Mouse (Mus musculus) ovary, postnatal 36 days (tissue): ENCODE results near the gene Ppp1r16b.

Experiments used
- DNase-seq: peaks from one replicate; pipeline ENCODE4 v3.0.0; 2022; ENCODE audit warnings: low spot score, mixed read lengths

Gene Ppp1r16b

DNA sequence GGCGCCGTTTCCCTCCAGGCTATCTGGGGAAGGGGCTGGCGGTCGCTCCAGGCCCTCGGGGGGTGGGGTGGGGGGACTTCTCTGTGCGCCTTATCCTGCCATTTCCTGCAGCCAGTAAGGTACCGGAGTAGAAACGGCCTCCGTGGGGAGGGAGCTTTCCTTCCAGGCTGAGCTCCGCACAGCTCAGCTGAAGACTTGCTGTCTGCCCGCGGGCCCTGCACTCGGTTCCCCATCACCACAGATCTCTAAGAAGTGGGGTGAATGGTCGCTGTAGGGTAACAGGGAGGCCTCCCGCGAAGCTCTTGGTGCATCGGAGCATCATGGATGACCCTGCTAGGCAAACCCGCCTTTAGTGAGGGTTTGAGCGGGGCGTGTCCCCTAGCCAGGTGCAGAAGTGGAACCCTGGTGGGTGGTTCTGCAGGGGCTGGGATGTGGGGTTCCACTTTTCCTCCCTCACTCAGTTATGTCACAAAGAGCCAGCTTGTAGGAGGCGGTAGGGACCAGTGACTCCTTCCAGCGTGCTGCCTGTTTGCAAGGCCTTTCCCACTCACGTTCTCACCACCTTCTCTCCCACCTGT lies 3.3 kb downstream of the Ppp1r16b start:
- no peak for DNase-seq

DNA sequence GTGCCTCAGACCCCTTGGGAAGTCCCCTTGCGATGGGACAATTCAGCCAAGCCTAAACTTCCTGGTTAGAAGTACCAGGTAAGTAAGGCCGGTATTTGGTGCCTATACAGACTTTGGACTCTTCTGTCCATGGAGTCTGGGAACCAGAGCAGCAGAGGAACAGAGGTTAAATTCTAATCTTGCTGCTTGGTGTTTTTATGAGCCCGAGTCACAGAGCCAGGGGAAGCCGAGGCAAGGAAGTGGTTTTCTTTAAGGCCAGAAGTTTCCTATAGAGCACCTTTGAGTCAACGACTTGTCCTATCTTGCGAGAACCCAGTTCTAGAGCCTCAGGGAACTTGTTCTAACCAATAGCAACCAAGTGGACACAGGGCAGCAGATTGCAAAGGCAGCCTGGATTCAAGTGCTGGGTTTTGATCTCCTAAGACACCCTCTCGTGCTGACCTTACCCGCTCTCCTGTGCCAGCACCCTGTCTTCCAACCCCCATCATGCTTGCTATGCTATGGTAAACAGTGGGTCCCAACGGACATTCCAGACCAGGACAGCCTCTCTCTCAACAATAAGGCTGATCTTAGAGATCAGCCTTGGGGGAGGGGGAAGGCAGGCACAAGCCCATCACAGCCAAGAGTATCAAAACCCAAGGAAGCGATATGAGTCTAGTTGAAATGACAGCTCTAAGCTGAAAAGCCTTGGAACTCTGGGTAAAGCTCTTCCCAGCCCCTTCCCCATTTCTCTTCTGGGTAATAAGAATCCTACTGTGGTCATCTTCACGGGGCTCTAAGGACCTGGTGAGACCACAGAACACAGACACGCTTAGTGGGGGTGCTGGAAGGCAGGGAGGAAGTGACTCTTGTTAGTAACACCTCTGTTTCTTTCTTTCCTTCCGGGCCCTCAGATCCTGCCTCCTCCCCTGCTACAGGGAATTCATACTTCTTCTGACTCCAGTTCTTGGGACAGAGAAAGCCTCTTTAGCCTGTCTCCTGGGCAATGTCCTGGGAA lies 4.3 kb downstream of the Ppp1r16b start:
- DNase-seq = no peak

DNA sequence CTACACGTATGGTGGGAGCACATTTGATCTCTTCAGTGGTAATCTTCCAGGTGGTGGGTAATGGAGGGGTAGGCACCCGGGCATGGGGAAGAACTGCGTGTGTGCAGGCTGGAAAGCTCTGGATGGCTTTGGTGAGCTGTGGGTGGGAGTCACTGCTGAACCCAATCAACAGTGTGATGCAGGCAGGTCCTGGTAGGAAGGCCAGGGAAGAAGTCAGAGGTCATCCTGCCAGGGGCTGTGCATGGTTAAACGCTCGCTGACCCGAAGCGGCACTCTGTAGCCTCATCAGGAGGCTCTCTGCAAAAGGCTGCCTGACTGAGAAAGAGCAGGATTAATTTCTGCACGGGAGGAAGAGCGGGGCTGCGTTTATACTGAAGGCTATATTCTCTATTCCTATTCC lies 5.4 kb downstream of the Ppp1r16b start:
- no peak for DNase-seq

DNA sequence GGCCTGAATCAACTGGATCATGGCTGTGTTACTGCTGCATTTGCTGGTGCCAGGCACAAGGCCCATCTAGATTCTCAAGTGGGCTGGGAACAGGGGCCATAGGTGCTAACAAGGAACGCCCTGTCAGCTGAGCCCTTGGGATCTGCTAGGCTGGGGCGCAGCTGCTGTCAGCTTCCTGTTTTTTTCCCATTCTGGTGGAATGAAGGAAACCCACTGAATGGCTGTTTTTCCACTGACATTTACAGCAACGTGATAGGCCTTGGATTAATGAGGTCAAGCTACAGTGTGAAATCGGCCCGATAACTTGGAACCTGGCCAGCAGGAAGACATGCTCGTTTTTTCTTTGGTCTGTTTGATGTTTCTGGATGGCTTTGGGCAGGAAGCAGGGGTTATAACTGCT lies 7.6 kb downstream of the Ppp1r16b start:
- peak; percentile 47 for DNase-seq

DNA sequence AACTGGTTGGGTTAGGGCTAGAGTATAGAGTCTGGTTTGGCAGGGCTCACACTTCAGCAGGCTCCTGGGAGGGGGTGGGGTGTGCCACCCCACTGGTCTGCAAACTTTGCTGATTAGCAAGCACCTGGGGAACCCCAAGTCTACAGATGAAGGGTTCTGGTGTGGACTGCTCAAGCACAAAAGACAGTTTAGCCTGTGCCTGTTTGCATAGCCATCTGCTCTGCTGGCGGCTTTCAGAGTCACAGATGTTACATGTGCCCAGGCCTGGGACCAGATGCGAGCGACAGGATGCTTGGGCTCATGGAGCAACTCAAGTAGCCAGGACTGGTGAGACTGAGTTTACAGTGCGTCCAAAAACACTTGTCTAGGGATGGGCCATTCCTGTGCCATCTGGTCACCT lies 8.3 kb downstream of the Ppp1r16b start:
- DNase-seq = no peak

DNA sequence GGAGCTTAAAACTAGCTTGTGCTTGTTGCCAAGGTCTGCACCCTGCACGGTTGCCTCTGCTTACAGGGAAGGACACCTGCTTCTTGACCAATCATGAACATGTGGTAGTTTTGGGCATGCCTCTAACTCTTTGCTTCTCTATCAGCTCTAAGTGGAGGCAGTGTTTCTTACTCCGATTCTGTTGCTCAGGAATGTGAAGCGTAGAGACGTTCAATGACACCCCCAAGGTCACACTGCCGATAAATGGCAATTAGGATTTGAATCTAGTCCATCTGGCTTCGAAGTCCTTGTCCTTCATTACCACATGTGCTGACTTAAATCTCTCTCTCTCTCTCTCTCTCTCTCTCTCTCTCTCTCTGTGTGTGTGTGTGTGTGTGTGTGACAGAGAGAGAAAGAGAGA lies 8.9 kb downstream of the Ppp1r16b start:
- no peak for DNase-seq

DNA sequence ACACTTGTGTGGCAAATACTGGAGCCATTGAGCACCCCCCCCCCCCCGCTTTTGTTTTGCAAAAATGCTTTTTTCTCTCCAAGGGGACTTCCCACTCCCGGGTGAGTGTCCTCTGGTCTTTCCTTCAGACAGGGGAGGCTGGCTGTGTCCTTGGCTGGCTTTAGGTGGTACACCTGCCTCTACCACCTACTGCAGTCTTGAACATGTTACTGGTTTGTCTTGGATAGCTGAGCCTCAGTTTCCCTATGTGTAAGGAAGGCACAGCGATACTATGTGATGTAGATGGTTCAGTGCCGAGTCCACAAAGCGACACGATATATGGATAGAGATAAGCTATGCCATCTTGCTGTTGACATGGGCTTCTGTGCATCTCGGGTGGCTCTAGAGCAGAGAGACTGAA lies 9.6 kb downstream of the Ppp1r16b start:
- no peak for DNase-seq

DNA sequence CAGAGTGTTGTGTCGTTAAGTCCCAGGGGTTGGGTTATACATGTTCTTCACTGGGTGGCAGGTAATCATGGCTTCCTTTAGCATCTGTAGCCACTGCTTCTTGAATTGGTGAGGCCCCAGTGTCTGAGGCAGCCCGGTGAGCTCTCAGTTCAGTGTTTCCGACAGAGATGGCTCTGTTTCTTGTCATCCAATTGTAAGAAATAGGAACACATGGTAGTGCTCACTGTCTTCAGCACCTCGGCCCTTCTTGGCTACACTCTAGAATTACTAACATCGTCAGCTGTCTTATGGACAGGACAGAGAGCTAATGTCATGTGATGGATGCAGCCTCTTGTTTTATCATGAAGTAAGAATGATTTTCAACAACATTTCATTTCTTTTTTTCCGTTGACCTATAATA lies 10.0 kb downstream of the Ppp1r16b start:
- no peak for DNase-seq

DNA sequence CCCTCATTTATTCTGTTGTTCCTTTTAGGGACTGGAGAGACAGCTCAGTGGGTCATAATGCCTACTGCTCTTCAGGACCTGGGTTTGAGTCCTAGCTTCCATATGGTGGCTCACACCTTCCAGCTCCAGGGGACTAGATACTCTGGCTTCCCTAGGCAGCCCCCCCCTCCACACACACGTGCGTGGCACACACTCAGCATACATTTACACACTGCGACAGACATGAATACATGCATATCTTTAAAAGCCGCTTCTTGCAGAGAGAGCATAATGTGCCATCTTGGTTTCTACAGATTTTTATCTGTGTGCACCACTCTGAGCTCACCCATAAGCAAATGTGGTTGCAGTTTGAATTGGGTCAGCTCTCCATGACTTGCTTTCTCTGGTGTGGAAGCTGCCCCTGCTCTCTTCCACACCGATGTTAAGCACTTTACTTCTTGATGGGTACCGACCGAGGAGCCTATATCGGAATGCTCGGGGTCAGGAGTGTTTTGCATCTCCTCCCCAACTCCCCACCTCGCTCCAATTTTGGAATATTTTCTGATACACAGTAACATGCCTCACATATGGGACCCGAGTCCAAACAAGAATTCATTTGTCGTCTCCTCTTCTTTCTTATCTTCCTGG lies 10.8 kb downstream of the Ppp1r16b start:
- no peak for DNase-seq

DNA sequence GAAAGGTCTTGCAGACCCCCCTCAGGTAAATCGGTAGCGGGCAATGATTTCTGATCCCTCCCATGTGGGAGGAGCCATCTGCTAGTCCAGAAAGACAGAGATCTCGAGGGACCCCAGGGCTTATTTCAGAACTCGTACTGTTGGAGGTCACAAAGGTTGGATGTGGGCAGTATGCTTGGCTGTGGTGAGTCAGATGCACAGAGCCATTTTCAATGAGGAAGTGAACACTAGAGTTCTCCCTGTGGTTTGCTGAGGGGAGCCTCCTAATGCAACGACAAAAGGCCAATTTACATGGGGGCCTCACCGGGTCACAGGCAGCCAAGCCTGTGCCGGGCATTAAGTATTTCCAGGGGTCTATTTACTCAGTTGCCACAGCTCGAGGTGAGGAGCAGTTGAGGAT lies 12.7 kb downstream of the Ppp1r16b start:
- no peak for DNase-seq

DNA sequence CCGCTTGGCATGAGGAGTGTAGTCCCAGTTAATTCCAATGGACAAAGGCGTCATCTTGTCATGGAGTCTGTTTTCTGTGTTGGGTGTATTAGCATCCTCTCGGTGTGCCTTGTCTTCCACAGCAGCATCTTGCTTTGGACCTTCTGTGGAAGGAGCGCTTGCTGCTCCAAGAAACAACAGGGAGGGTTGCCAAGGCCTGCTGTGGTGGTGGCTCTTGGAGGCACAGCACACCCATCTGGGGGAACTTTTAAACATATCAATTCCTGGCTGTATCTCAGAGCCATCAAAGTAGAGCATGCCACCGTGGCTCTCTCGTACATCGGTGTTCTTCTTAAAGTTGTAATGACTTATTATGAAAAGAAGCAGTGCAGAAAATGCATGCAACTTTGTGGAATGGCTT lies 13.9 kb downstream of the Ppp1r16b start:
- no peak for DNase-seq

DNA sequence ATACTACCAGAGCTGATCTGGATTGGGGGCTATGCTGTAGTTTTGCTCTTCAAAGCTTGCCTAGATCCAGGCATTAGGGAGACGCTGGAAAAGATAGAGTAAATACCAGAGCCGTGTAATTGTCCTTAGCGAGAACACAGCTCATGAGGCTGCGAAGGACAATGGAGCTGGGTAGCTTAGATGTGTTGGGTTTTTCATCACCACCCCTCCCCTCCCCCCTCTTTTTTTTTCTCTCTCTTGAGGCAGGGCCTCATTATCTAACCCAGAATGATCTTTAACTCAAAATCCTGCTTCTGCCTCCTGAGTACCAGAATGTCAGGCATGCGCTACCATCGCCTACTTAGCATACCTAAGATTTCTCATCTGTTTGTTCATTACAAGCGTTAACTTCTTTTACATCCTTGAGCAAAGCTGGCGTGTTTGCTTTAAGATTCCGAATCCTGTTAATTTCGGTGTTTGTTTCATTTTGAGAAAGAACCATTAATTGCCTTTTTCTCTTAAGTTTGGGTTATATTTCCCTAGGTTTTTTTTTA lies 15.2 kb downstream of the Ppp1r16b start:
- no peak for DNase-seq

DNA sequence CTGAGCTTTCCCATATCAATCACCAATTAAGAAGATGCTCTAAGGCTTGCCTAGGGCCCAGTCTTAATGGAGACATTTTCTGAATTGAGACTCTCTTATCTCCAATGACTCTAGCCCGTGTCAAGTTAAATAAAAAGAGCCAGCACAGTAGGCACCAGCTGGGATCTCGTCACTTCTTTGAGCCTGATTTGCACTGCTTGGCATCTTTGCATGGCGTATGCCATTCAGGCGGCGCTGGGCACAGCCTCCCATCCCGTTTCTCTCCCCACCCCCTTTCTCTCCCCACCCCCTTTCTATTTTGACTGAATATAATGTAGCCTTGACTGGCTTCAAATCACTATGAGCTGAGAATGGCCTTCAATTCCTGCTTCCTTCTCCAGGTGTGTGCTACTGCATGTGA lies 16.5 kb downstream of the Ppp1r16b start:
- no peak for DNase-seq

DNA sequence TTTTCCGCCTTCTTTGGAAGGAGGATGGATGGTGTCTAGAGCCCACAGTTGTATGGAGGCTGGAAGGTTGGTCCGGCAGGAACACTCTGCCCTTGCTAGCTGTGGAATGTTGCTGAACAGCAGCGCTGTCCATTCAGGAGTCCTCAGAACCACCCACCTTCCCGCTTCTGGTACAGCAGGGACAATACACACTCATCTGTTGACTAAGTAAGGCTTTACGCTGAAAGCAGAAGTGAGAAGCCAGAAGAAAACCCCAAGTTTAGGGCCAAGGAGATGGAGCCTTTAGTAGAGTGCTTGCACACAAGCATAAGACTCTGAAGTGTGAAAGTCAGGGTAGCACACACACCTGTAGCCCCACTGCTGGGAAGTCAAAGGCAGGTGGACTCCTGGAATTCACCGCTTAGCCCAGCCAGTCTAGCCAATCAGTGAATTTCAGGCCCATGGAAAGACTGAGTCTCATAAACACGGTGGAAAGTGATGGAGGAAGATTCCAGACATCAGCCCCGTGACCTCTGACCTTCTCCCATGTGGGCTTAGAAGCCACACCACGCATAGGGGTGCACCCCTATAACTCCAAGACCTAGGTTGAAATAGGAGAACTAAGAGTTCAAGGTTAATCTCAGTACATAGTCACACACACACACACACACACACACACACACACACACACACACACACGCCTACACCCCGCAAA lies 17.3 kb downstream of the Ppp1r16b start:
- no peak for DNase-seq

DNA sequence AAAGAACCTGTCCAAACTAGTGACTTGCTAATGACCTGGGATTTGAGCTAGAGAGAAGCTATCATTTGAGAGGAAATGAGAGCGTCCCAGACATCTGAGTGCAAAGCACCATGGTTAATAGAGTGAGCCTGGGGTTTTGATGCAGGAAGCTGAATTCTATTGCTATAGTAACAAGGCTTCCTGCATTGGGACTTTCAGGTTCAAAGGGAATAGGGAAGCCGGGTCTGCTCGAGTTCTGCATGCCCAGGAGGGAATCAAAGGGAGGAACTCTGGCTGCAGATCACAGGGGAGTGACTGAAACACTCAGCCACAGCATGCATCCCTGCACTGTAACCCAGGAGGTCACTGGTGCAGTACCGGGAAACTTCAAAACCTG lies 17.8 kb downstream of the Ppp1r16b start:
- no peak for DNase-seq

DNA sequence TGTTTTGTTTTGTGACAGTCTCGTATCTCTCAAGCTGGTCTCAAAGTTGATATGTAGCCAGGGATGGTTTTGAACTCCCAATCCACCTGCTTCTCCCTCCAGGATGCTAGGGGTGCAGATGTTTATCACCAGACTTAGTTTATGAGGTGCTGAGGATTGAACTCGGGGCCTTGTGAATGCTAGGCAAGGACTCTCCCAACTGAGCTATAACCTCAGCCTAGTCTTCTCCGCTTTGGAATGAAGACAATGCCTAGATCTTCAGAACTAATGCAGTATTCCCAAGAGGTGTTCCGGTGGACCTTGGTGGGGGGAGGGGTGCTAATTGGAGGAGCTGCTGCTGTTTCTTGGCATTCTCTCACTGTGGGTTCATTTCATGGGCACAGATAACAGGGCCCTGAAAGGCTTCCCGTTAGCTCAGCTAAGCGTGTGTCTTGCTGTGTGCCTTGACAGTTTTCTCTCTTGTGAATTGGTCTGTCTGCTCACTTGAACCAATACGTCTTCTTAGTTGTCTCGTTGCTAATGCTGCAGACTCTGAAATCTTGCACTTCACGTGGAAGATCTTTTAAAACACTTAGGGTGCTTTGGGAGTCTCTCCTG lies 19.1 kb downstream of the Ppp1r16b start:
- no peak for DNase-seq

DNA sequence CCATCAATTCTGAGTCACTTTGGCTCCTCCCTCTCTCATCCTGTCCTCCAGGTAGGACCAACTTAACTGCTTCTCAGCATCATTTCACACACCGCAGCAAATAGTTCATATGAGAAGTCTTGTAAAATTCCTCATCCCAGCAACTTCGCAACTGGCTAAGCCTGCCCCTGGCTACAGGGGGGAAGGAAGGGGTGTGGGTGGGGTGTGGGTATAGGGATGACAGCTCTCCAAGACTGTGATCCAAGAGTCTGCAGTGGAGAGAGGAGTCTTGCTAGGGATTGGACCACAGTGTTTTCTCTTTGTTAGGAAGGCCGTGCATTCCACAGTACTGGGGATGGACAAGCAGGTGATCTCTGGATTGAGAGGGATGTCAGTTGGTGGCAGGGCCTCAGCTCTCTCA lies 19.7 kb downstream of the Ppp1r16b start:
- no peak for DNase-seq

DNA sequence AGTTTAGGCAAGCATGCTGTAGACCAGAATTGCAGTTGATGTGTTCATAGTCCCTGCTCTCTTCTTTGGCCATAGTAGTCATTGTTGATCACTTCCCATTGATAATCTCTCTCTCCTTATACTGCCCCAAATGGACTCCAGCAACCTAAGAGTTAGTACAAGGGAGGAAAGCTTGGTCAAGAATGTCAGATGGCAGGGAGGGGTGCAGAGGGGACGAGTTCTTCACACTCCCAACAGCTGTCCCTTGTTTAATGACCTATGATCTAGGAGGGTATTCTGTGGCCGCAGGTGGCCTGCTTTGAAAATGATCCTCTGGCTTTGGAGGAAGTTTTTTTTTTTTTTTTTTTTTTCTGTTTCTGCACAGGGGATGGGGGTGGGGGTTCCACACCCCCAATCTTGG lies 21.2 kb downstream of the Ppp1r16b start:
- no peak for DNase-seq

DNA sequence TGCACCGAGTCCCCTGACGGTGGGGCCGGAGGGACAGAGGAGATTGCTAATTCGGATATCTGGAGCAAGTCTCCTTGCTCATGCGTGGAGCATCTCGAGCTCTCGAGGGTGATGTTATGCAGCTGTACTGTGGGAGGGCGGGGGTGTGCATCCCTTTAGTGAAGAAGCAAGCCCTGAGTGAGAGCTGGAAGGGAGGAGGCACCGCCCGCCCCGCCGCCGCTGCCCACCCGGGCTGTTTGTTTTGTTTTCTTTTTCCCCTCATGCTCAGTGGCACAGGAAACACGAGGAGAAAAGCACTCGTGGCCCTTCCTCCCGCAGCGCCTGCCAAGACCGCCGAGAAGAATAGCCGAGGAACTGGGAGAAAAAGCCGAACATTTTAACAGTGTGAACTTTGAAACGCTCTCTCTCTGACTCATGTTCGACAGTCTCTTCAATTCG lies 22.6 kb downstream of the Ppp1r16b start:
- DNase-seq = peak; percentile 33

DNA sequence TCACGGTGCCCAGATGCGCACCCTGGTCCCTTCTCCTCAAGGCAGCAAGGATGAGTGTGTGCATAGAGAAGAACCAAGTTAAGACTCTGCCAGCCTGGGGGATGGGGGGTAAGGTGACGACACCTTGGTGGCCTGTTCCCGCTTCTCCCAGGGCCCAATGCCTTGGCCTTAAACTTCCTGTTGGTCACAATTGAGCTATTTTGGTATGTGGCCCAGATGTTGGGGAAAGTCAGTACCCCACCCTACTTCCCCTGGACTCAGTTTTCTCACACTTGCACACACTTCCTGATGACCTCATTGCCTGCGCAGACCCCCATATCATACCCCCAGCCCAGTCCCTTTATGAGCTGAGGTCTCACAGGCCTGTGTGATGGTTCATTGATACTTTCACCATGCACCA lies 23.9 kb downstream of the Ppp1r16b start:
- DNase-seq = no peak

DNA sequence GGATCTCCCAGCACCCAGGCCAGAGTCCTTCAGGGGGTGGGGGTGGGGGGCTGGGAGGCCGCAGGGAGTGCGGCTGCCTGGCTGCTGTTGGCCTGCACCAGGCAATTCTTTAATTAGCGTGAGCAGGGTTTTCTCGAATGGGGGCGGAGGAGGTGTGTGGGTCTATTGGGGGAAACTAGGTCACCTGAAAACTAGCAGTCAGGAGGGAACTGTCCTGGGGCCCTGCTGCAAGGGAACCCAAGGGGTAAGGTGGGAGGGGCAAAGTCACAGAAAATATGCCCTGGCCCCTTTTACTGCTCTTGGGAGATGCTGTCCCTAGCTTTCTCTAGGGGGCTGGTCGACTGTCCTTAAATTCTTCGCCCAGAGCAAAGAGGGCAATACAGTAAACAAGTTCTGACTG lies 24.4 kb downstream of the Ppp1r16b start:
- no peak for DNase-seq

DNA sequence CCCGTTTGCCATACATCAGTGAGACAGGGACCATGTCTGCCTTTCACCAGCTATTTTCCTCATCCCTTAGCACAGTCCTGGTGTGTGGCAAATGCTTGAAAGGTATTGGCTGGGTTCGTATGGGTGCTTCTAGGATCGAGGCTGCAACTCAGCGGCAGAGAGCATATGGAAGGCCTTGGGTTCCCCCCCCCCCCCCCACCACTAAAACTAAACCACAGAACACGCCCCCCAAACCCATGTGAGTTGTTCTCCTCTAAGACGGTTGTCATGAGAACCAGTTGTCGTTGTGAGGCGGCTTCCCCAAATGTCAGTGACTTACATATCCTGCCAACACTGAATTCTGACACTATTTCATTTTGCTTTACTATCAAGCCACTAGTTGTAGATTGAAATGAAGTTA lies 24.9 kb downstream of the Ppp1r16b start:
- DNase-seq = no peak
